Mouse (Mus musculus) bone marrow, adult 2 months (tissue): ENCODE data around the gene Nudt7.

Experiments used
- CTCF ChIP-seq: fragments of 200-500 bp; IDR thresholded peaks from 2 replicates; pipeline ENCODE4 v1.5.1; 2011; ENCODE audit warnings: low read length, control low read depth; ENCODE audit not compliant: control insufficient read depth, insufficient read depth
- POLR2A ChIP-seq: fragments of 200-500 bp; IDR thresholded peaks from 2 replicates; pipeline ENCODE4 v1.6.1; 2011; ENCODE audit warnings: low read depth, mild to moderate bottlenecking, control low read depth, low read length, borderline replicate concordance; ENCODE audit not compliant: control insufficient read depth

GRCm38 (mm10) chr8:114087932-114088331 is 45.4 kb upstream of the Nudt7 start:
- TF ChIP-seq POLR2A (no peak), CTCF (no peak)
